Mouse (Mus musculus) intestine, postnatal 0 days (tissue): Measurements from ENCODE around the gene Htra3. TPM values are rescaled to one million over a fixed set of nuclear protein-coding genes. Genes with fewer than 3 reads are reported as not detected.

Source experiments
- ATAC-seq: fragments of 200-750 bp; cut with Nextera tagmentation; 2 replicates; pipeline ENCODE4 v1.8.0; 2017; ENCODE audit warnings: mild to moderate bottlenecking, moderate TSS enrichment, moderate library complexity
- H3K27ac ChIP-seq: fragments of 300-500 bp; sonication (generic); 2 replicates; pipeline ENCODE4 v1.5.1; 2014; ENCODE audit warnings: mild to moderate bottlenecking, low read depth, low read length, moderate library complexity
- H3K27me3 ChIP-seq: fragments of 300-500 bp; sonication (generic); replicated peaks from 2 replicates; pipeline ENCODE4 v1.6.1; 2014; ENCODE audit warnings: low read length, mixed read lengths; ENCODE audit not compliant: control insufficient read depth, insufficient read depth
- H3K36me3 ChIP-seq: fragments of 300-500 bp; sonication (generic); 2 replicates; pipeline ENCODE4 v1.6.1; 2014; ENCODE audit warnings: mild to moderate bottlenecking, moderate library complexity; ENCODE audit not compliant: control insufficient read depth, insufficient read depth
- H3K4me1 ChIP-seq: fragments of 300-500 bp; sonication (generic); replicated peaks from 2 replicates; pipeline ENCODE4 v1.6.1; 2014; ENCODE audit warnings: antibody characterized with exemption, low read length, mixed read lengths; ENCODE audit not compliant: control insufficient read depth, insufficient read depth
- H3K4me2 ChIP-seq: fragments of 300-500 bp; sonication (generic); replicated peaks from 2 replicates; pipeline ENCODE4 v1.6.1; 2014; ENCODE audit warnings: low read depth, mild to moderate bottlenecking, moderate library complexity
- H3K4me3 ChIP-seq: fragments of 300-500 bp; sonication (generic); 2 replicates; pipeline ENCODE4 v1.5.1; 2014; ENCODE audit warnings: low read depth, low read length
- H3K9ac ChIP-seq: fragments of 300-500 bp; sonication (generic); 2 replicates; pipeline ENCODE4 v1.6.1; 2014; ENCODE audit warnings: mild to moderate bottlenecking, low read depth, low read length
- H3K9me3 ChIP-seq: fragments of 300-500 bp; sonication (generic); 2 replicates; pipeline ENCODE4 v1.6.1; 2016; ENCODE audit warnings: mixed run types; ENCODE audit not compliant: control insufficient read depth
- CTCF ChIP-seq: sonication (generic); IDR thresholded peaks from 2 replicates; pipeline ENCODE4 v1.5.1; 2016; ENCODE audit warnings: low read depth, mild to moderate bottlenecking, control low read depth, antibody characterized with exemption, moderate library complexity
- WGBS: fragments of 180-500 bp; shearing (Covaris S2); extraction: QIAGEN DNeasy Blood & Tissue Kit; methylation state at CpG from one replicate; pipeline ENCODE4 v1.1.7; 2014; 5-methylcytosine and 5-hydroxymethylcytosine counted together
- polyA plus RNA-seq: library from polyadenylated mRNA; unstranded; fragments of >200 nt; fragmentation: Nextera tagmentation; extraction: Ambion mirVana; gene quantifications from 2 replicates; pipeline ENCODE4 v1.2.1, GENCODE M21; 2015

The Htra3 gene
- polyA plus RNA-seq, 1 experiment from 2014 or later, result 25.5 TPM

DNA sequence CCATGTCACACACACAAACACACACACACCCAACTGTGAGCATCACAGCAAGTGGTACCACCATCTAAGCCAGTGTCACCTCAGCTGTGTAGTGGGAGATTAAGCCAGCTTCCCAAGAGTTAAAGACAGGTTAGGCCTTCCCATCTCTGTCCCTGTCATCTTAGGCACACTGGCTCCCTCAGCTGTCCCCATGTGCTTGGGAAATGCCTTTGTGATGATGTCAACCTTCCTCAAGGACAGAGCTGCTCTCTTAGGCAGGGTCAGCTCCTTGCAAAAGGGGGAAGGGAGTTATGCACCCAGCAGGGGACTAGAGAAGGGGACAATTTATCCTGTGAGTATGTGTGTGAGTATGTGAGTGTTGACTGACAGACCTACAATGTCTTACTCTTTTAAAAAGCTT, 9.8 kb upstream of the Htra3 start:
- no peak for ATAC-seq

DNA sequence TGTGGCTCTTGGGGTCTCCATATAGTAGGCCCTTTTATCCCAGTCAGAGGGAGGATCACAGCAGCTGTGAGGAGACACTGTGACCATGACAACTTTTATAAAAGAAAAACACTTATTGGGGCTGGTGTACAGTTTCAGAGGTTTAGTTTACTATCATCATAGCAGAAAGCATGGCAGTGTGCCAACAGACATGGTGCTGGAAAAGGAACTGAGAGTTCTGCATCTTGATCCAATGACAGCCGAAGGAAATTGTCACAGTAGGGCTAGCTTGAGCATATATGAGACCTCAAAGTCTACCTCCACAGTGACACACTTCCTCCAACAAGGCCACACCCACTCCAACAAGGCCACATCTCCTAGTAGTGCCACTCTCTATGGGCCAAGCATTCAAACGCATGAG, 9.3 kb upstream of the Htra3 start:
- Histone ChIP-seq H3K36me3 (no peaks in the 10 kb centered on the region), H3K4me2 (no peak overlapping the region), H3K27me3 (no peaks in the 10 kb centered on the region; the same call in 1 of the 2 replicates), H3K9me3 (no peaks in the 10 kb centered on the region), H3K27ac (no peak overlapping the region), H3K4me3 (no peak overlapping the region), H3K4me1 (no peaks in the 10 kb centered on the region), H3K9ac (no peak overlapping the region)
- ATAC-seq, result no peak
- TF ChIP-seq CTCF, result no peak
- WGBS, result 86% methylated on average over 2 of the region's 2 CpGs

More for the DNA sequence above, 9.8 kb upstream of the Htra3 start:
- Histone ChIP-seq H3K27me3 (no peaks in the 10 kb centered on the region; the same call in 1 of the 2 replicates), H3K4me3 (no peak overlapping the region), H3K4me1 (no peaks in the 10 kb centered on the region), H3K9ac (no peak overlapping the region), H3K9me3 (no peaks in the 10 kb centered on the region), H3K4me2 (no peak overlapping the region), H3K27ac (no peak overlapping the region), H3K36me3 (no peaks in the 10 kb centered on the region)
- no peak for TF ChIP-seq CTCF

DNA sequence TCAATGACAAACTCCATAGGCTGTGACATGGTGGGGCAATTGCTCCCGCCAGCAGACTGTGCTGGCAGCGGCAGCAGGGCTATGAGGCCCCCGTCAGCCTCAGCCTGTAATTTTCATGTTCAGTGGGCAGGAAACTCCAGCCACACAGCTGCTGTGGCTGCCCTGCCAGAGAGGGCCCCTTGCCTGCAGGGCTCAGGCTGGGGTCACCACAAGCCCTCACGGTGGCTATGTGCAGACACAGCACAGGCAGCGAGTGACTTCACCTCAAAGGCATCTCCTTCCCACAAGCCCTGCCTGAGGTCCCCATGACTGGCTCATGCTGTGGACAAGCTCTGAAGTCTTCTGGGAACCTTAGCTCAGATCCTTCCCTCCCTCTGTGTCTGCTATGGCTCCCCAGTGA, 7.5 kb upstream of the Htra3 start:
- Histone ChIP-seq H3K4me2 (no peak overlapping the region), H3K27me3 (no peaks in the 10 kb centered on the region), H3K27ac (no peak overlapping the region), H3K9me3 (no peaks in the 10 kb centered on the region), H3K4me1 (no peaks in the 10 kb centered on the region), H3K9ac (no peak overlapping the region), H3K4me3 (no peak overlapping the region), H3K36me3 (no peaks in the 10 kb centered on the region)
- no peak for ATAC-seq
- WGBS, result 55% methylated on average over 5 of the region's 5 CpGs
- TF ChIP-seq CTCF, result no peak

DNA sequence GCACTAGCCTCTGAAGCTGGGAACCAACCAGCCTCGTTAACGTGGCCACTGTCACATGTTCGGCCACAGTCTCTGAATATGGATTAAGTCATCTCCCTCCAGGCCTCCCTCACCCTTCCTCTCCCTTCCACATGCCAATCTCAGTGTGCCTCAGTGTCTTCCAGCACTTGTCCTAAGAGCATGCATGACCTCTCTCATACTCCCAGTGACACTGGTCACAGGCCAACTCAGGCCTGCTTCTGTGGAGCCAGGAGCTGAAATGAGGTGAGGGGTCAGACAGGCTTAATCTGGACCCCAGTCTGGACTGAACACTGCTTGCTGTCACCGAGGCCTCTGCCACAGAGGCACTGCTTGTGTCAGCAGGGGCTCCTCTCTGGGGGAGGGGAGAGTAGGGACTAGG, 6.8 kb upstream of the Htra3 start:
- ATAC-seq, result no peak
- H3K4me3 ChIP-seq, result no peak overlapping the region
- H3K27ac ChIP-seq, result no peak overlapping the region
- 89% methylated on average over 4 of the region's 4 CpGs for WGBS
- H3K27me3 ChIP-seq, result no peaks in the 10 kb centered on the region
- no peaks in the 10 kb centered on the region for H3K4me1 ChIP-seq
- TF ChIP-seq CTCF, result no peak
- no peaks in the 10 kb centered on the region for H3K36me3 ChIP-seq
- H3K4me2 ChIP-seq, result no peak overlapping the region
- H3K9ac ChIP-seq, result no peak overlapping the region
- no peaks in the 10 kb centered on the region for H3K9me3 ChIP-seq

DNA sequence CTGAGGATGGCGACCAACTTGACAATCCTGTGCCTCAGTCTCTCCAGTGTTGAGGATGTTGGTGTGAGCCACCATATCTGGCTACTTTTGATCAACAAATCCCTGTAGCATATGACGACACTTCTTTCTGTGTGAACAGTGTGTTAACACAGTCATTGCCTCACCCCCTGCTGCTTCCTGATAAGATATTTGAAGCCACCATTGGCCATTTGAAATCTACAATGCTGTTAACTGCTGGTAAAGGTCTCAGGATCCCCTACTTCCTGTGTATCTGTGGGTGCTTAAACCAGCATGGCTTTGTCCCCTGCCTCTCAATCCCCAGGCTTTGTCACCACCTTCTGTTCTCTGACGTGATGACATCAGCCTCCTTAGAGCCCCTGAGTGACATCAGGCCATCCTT, 5.5 kb upstream of the Htra3 start:
- Histone ChIP-seq H3K9ac (no peak overlapping the region; the same call in 1 of the 2 replicates), H3K9me3 (no peaks in the 10 kb centered on the region), H3K27ac (no peak overlapping the region), H3K4me3 (no peak overlapping the region), H3K4me1 (no peaks in the 10 kb centered on the region), H3K27me3 (0 out of 2 replicates have a peak, but pooled peaks cover 3% of the 10 kb centered on the region), H3K4me2 (no peak overlapping the region), H3K36me3 (no peaks in the 10 kb centered on the region)
- TF ChIP-seq CTCF, result no peak
- WGBS, result 44% methylated on average over 3 of the region's 3 CpGs
- no peak for ATAC-seq

DNA sequence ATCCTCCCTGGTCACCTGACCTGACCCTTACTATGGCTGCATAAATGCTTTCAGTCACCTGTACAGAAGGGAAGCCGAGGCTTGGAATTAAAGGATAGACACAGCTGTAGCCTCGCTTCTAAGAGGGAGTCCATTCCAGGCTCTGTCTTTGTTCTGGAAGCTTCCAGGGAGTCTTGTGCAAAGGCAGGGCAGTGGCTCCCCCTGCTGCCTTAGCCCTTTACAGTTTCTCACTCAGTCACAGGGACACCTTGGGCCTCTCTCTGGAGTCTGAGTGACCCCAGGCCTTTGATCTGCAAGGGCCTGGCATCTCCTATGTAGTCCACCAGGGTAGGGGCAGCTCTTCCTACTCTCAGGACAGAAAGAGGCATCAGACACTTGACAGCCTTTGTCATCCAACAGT, 1.4 kb upstream of the Htra3 start:
- Histone ChIP-seq H3K4me1 (no peaks in the 10 kb centered on the region), H3K9ac (no peak overlapping the region), H3K27me3 (peaks cover 26% of the 10 kb centered on the region), H3K9me3 (no peaks in the 10 kb centered on the region), H3K4me3 (no peak overlapping the region), H3K36me3 (no peaks in the 10 kb centered on the region), H3K27ac (no peak overlapping the region), H3K4me2 (no peak overlapping the region)
- ATAC-seq, result no peak
- peak; percentile 81 for TF ChIP-seq CTCF
- WGBS, result 54% methylated on average over 2 of the region's 2 CpGs

DNA sequence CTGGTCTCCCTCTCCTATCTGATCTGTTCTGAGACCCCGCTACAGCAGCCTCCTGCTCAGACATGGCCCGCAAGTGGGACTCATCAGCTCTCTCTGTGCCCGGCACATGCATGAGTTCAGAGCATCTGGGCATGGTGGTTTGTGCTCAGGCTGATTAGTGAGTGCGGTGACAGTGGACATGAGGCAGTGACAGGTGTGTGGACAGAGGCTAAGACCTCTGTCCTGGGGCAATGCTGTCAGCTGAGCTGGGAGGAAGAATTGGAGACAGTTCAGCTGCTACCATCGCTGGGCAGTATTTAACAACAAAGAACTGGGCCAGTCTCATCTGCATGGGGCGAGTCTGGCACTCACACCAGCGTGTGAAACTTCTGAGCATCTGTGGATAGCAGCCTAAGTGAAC, 2.6 kb downstream of the Htra3 start:
- H3K9me3 ChIP-seq, result no peaks in the 10 kb centered on the region
- peaks cover 26% of the 10 kb centered on the region for H3K27me3 ChIP-seq
- 84% methylated on average over 7 of the region's 7 CpGs for WGBS
- ATAC-seq, result no peak
- no peak overlapping the region for H3K4me2 ChIP-seq
- no peak overlapping the region for H3K9ac ChIP-seq
- no peak overlapping the region for H3K27ac ChIP-seq
- H3K4me1 ChIP-seq, result peaks cover 12% of the 10 kb centered on the region; the same call in 1 of the 2 replicates
- TF ChIP-seq CTCF, result no peak
- H3K36me3 ChIP-seq, result no peaks in the 10 kb centered on the region
- no peak overlapping the region for H3K4me3 ChIP-seq
